Mouse (Mus musculus) lung, postnatal 0 days (tissue): ENCODE measurements at regions not wholly inside any gene's neighbourhood (a gene's known extent, or its start where the extent isn't known, plus 50 kb on each side); places are given as distances from the start of the nearest gene placed in this dataset.

ENCODE experiments used
- CTCF ChIP-seq: IDR thresholded peaks from 2 replicates; pipeline ENCODE4 v1.5.1; 2016; ENCODE audit warnings: antibody characterized with exemption, mild to moderate bottlenecking
- EP300 ChIP-seq: IDR thresholded peaks from 2 replicates; pipeline ENCODE4 v1.6.1; 2016; ENCODE audit warnings: antibody characterized with exemption, mild to moderate bottlenecking, control low read depth

- TF ChIP-seq CTCF, result no peak
- no peak for TF ChIP-seq EP300
Measured at GRCm38 (mm10) chr2:148510008-148510681, 66.8 kb upstream of the Cd93 start.
